Mouse (Mus musculus) liver, postnatal 0 days (tissue): ENCODE measurements around the gene Tatdn2. TPM values are rescaled to one million over a fixed set of nuclear protein-coding genes. Genes with fewer than 3 reads are reported as not detected.

Experiments used
- ATAC-seq: fragments of 200-750 bp; cut with Nextera tagmentation; 2 replicates; pipeline ENCODE4 v1.8.0; 2017; ENCODE audit warnings: mild to moderate bottlenecking, moderate library complexity
- DNase-seq: peaks from one replicate; pipeline ENCODE4 v3.0.0-alpha.2; 2016
- H3K27ac ChIP-seq: fragments of 300-500 bp; sonication (generic); 2 replicates; pipeline ENCODE4 v1.5.1; 2014; ENCODE audit warnings: antibody characterized with exemption, moderate library complexity, mild to moderate bottlenecking, low read depth
- H3K27me3 ChIP-seq: fragments of 300-500 bp; sonication (generic); 2 replicates; pipeline ENCODE4 v1.6.1; 2014; ENCODE audit warnings: low read length, control low read depth, mixed read lengths; ENCODE audit not compliant: insufficient read depth
- H3K36me3 ChIP-seq: fragments of 300-500 bp; sonication (generic); replicated peaks from 2 replicates; pipeline ENCODE4 v1.6.1; 2014; ENCODE audit warnings: mild to moderate bottlenecking, control low read depth, low read length, moderate library complexity, mixed read lengths; ENCODE audit not compliant: insufficient read depth
- H3K4me1 ChIP-seq: fragments of 300-500 bp; sonication (generic); 2 replicates; pipeline ENCODE4 v1.6.1; 2014; ENCODE audit warnings: antibody characterized with exemption, mild to moderate bottlenecking, control low read depth; ENCODE audit not compliant: insufficient read depth
- H3K4me2 ChIP-seq: fragments of 300-500 bp; sonication (generic); 2 replicates; pipeline ENCODE4 v1.6.1; 2014; ENCODE audit warnings: low read depth, mild to moderate bottlenecking, low read length, moderate library complexity, mixed read lengths
- H3K4me3 ChIP-seq: fragments of 300-500 bp; sonication (generic); 2 replicates; pipeline ENCODE4 v1.5.1; 2014; ENCODE audit warnings: low read depth, low read length
- H3K9ac ChIP-seq: fragments of 300-500 bp; sonication (generic); replicated peaks from 2 replicates; pipeline ENCODE4 v1.6.1; 2014; ENCODE audit warnings: mild to moderate bottlenecking, moderate library complexity
- H3K9me3 ChIP-seq: fragments of 300-500 bp; sonication (generic); 2 replicates; pipeline ENCODE4 v1.6.1; 2016; ENCODE audit warnings: mild to moderate bottlenecking, control low read depth, low read length, mixed read lengths
- CTCF ChIP-seq: sonication (generic); IDR thresholded peaks from 2 replicates; pipeline ENCODE4 v1.5.1; 2016; ENCODE audit warnings: antibody characterized with exemption, low read depth
- EP300 ChIP-seq: IDR thresholded peaks from 2 replicates; pipeline ENCODE4 v1.6.1; 2016; ENCODE audit warnings: antibody characterized with exemption, low read depth, mild to moderate bottlenecking
- WGBS: fragments of 180-500 bp; shearing (Covaris S2); extraction: QIAGEN DNeasy Blood & Tissue Kit; methylation state at CpG from one replicate; pipeline ENCODE4 v1.1.7; 2014; ENCODE audit not compliant: insufficient replicate concordance; 5-methylcytosine and 5-hydroxymethylcytosine counted together
- polyA plus RNA-seq: library from polyadenylated mRNA; unstranded; fragments of >200 nt; fragmentation: Nextera tagmentation; extraction: Ambion mirVana; gene quantifications from 2 replicates; pipeline ENCODE4 v1.2.1, GENCODE M21; 2015

Gene Tatdn2
- polyA plus RNA-seq, 1 experiment from 2014 or later: 0.83 TPM

DNA sequence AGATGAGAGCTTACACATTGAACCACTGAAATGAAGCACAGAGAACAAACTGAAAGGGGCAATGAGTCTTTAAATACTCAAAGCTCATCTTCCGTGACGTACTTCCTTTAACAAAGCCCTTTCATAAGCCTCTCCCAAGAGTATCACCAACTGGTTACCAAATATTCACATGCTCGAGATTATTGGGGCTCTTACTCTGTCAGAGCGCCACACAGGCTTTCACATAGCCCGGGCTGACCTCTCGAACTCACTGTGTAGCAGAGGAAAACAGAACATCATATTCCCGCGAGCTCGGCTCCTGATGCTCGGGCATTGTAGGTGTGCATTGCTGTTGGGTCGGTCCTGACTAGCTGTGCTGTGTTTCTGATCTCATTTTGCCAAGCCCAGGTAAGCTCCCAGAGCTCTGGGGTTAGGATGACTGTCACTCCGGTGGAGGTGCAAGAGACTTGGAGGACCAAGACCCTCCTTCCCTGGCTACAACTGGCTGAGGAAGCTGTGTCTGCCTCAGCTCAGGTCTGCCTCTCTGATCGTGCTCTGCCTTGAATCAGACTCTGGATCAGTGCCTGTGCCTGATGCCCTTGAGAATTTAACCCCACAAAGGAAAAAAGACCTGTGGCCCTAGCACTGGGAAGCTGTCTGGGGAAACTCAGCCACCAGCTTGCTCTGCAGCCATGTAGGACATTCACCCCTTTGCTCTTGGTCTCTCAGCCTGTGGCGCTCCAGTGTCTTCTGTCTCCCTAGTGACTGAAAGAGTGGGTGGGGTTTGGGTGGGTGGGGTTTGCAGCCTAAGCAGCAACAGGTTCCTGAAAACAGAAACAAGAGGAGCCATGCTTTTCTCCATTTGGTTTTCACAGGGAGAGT is 36.1 kb upstream of the Tatdn2 start:
- 53% methylated on average over 14 of the region's 14 CpGs for WGBS
- H3K9me3 ChIP-seq: peaks cover 4% of the 10 kb centered on the region; the same call in 1 of the 2 replicates
- H3K27me3 ChIP-seq: no peaks in the 10 kb centered on the region
- peak overlapping the region; percentile 36; the same call in 1 of the 2 replicates for H3K4me2 ChIP-seq
- H3K27ac ChIP-seq: peak overlapping the region; percentile 86
- no peak for TF ChIP-seq CTCF
- no peak for TF ChIP-seq EP300
- H3K36me3 ChIP-seq: no peaks in the 10 kb centered on the region; the same call in 1 of the 2 replicates
- peaks cover 50% of the 10 kb centered on the region for H3K4me1 ChIP-seq
- peak; percentile 41 for DNase-seq
- ATAC-seq: 0 out of 2 replicates have a peak, but pooled peaks have one; percentile 11
- peak overlapping the region; percentile 41; the same call in 1 of the 2 replicates for H3K9ac ChIP-seq
- H3K4me3 ChIP-seq: no peak overlapping the region

DNA sequence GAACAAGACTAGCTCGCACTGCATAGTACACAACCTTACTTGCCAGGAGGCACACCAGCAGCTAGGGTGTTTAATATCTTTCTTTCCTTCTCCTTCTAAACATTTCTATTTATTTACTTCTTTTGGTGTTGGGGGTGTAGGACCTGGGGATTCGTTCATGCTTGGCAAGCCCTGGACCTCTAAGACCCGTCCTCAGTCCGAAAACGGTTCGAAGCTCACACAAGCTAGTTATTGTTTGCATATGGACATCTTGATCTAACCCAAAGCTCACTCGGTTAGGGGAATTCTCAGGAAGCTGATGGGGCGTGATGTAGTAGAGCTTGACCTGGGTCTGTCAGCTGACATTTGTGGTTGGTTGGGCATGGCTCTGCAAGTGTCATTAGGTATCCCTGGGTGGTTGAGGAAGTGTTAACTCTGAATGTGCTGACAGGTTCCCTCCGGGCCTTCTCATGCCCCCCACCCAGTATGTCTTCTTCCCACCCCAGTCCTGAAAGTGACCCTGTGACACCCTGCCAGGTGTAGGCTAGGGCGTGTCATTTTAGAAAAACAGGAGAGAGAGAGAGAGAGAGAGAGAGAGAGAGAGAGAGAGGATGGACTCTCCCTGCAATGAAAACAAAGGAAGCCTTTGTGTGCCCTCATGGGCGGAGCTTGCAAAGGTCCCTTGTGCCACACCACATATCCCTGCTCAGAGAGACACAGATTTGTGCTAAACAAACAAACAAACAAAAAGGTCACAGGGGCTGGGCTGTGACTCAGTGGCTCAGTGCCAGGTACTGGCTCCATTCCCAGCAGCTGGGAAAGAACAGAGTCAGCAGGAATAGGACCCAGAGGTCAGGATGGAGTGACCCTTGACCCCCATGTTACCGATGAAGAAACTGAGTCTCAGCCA is 35.3 kb upstream of the Tatdn2 start:
- H3K4me3 ChIP-seq: no peak overlapping the region
- H3K4me2 ChIP-seq: 0 out of 2 replicates have a peak overlapping the region, but pooled peaks have one; percentile 36
- H3K9ac ChIP-seq: no peak overlapping the region
- ATAC-seq (peak; percentile 68), DNase-seq (peak; percentile 74)
- H3K9me3 ChIP-seq: peaks cover 4% of the 10 kb centered on the region; the same call in 1 of the 2 replicates
- H3K27ac ChIP-seq: peak overlapping the region; percentile 86
- H3K4me1 ChIP-seq: peaks cover 50% of the 10 kb centered on the region
- no peak for TF ChIP-seq CTCF
- TF ChIP-seq EP300: 0 out of 2 replicates have a peak, but pooled peaks have one; percentile 27
- WGBS: 52% methylated on average over 12 of the region's 12 CpGs
- no peaks in the 10 kb centered on the region for H3K27me3 ChIP-seq
- H3K36me3 ChIP-seq: no peaks in the 10 kb centered on the region; the same call in 1 of the 2 replicates

DNA sequence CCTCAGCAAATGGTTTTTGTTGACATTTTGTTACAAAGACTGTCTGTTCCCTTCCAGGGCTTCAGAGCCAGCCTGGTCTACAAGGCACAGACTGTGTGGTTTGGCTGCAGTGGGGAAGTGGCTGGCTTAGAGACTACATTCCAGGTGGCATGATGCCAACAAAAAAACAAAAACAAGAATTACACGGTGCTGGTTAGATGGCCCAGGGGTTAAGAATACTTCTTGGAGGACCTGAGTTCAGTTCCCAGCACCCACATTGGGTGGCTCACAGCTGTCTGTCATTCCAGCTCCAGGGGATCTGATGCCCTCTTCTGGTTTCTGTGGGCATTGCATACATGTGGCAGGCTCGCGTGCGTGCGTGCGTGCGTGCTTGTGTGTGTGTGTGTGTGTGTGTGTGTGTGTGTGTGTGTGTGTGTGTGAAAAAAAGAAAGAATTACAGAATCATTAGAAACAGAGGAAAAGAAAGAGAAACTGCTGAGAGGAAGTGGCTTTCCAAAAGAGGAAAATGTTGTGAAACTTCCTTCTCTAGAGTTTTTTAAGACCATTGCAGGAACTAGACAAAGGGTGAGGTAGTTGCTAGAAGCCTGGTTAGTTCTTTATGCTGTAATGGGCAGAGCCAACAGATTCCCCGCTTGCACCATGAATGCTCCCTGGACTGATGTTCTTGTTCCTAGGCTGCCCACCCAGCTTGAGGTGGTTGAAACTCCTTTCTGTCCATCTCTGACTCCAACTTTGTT is 33.7 kb upstream of the Tatdn2 start:
- ATAC-seq: no peak
- H3K4me2 ChIP-seq: no peak overlapping the region
- peak overlapping the region; percentile 86 for H3K27ac ChIP-seq
- H3K9me3 ChIP-seq: peaks cover 4% of the 10 kb centered on the region; the same call in 1 of the 2 replicates
- DNase-seq: no peak
- H3K4me3 ChIP-seq: no peak overlapping the region
- H3K9ac ChIP-seq: no peak overlapping the region
- H3K36me3 ChIP-seq: peaks cover 3% of the 10 kb centered on the region; the same call in 1 of the 2 replicates
- WGBS: 87% methylated on average over 8 of the region's 8 CpGs
- peaks cover 47% of the 10 kb centered on the region for H3K4me1 ChIP-seq
- no peak for TF ChIP-seq EP300
- peak; percentile 38; the same call in 1 of the 2 replicates for TF ChIP-seq CTCF
- H3K27me3 ChIP-seq: no peaks in the 10 kb centered on the region

DNA sequence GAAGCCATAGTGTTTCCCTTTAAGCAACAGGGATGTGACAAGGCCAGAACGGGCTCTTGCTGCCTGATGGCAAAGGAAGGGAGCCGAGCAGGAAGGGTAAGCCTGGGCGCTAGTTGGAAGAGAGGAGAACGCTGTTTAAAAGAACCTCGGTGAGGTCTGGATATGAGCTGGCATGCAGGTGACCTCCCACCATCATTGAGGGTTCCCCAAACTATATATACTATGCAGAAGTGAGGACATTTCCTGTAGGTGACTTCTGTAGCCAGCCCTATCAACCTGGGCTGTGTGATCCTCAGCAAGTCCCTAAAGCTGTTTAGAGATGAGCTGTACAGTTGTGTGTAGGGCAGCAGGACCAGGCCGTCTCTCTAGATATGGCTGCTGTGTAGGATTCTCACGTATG is 32.5 kb upstream of the Tatdn2 start:
- Histone ChIP-seq H3K36me3 (peaks cover 3% of the 10 kb centered on the region; the same call in 1 of the 2 replicates), H3K4me1 (peaks cover 49% of the 10 kb centered on the region), H3K9me3 (peaks cover 4% of the 10 kb centered on the region; the same call in 1 of the 2 replicates), H3K27me3 (no peaks in the 10 kb centered on the region), H3K4me2 (no peak overlapping the region), H3K9ac (no peak overlapping the region), H3K27ac (no peak overlapping the region), H3K4me3 (no peak overlapping the region)
- no peak for TF ChIP-seq CTCF
- WGBS: 75% methylated on average over 7 of the region's 7 CpGs
- DNase-seq (no peak), ATAC-seq (no peak)

DNA sequence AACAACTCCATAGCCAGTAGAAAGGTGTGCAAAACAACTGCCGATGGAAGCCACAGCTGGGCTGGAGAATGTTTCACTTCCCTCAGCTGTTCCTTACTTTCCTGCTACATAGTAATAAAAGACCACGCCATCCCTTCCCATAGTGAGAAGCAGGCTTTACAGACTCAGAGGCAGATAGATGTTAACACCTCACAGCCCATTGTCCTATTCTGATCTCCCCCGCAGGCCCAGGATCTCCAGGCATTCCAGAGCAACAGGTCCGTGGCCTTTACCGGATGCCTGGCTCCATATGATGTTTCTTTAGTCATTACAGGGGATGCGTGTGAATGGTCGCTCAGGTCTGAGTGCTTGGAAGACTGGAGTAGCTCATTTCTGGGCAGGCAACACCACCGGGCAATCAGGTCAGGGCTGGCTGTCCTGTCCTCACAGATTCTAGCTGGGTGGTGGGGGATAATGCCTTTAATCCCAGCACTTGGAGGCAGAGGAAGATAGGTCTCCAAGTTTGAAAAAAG is 29.2 kb upstream of the Tatdn2 start:
- Histone ChIP-seq H3K9ac (no peak overlapping the region), H3K27ac (0 out of 2 replicates have a peak overlapping the region, but pooled peaks have one; percentile 4), H3K4me1 (peaks cover 36% of the 10 kb centered on the region), H3K36me3 (peaks cover 13% of the 10 kb centered on the region; the same call in 1 of the 2 replicates), H3K4me3 (no peak overlapping the region), H3K4me2 (no peak overlapping the region), H3K9me3 (peaks cover 3% of the 10 kb centered on the region; the same call in 1 of the 2 replicates), H3K27me3 (no peaks in the 10 kb centered on the region)
- TF ChIP-seq EP300 (no peak), CTCF (no peak)
- 81% methylated on average over 8 of the region's 8 CpGs for WGBS
- ATAC-seq: no peak
- DNase-seq: no peak
